Mouse (Mus musculus) megakaryocyte progenitor cell, adult 5-6 weeks (primary cell): ENCODE measurements around the gene Slc6a17. TPM values are rescaled to one million over a fixed set of nuclear protein-coding genes. Genes with fewer than 3 reads are reported as not detected.

ENCODE experiments used
- ATAC-seq: replicated peaks from 2 replicates; pipeline ENCODE4 v1.8.0; 2016; ENCODE audit warnings: mild to moderate bottlenecking, moderate TSS enrichment, inconsistent platforms; ENCODE audit not compliant: poor library complexity
- total RNA-seq, 2 experiments: library from RNA; stranded (forward) in 1 of 2; stranded (reverse) in 1 of 2; fragments of 157-497, 149-512 nt in 1 of 2; fragments of 200-1000 nt in 1 of 2; gene quantifications; 2 replicates each; pipeline versions ENCODE4 v1.2.3 to v1.2.4; 2015 to 2017

Gene Slc6a17
- total RNA-seq (2015) (not detected in 2 replicates), total RNA-seq (2017) (not detected in 2 replicates)

GRCm38 (mm10) chr3:107517631-107518108 is at the start of gene Slc6a17:
Slc6a17 (minus strand) TSS chr3:107518018.
- peak; percentile 54 for ATAC-seq

GRCm38 (mm10) chr3:107565331-107565730 is 47.5 kb upstream of the Slc6a17 start:
- no peak for ATAC-seq

- ATAC-seq, result no peak
These were observed 46.1 kb upstream of the Slc6a17 start for GRCm38 (mm10) chr3:107563880-107564279.

DNA sequence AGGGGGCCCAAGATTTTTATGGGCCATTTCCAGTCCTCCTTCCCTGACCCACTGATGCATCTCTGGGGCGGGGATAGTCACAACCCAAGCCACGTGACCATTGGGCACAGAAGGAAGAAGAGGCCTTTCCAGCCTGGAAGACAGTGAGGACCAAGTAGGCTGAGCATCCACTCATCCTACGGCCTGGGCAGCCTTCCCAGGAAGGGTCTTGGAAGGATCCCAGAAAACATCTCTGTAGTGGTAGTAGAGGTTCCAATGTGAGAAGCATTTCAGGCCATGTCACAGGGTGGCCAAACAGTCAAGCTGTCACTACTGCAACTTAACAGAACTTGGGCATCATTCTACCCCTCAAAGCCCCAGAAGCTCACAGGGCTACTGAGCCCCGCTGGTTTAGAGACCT is 44.8 kb upstream of the Slc6a17 start:
- no peak for ATAC-seq

- ATAC-seq, result no peak
These were observed 44.3 kb upstream of the Slc6a17 start for GRCm38 (mm10) chr3:107562104-107562503.

DNA sequence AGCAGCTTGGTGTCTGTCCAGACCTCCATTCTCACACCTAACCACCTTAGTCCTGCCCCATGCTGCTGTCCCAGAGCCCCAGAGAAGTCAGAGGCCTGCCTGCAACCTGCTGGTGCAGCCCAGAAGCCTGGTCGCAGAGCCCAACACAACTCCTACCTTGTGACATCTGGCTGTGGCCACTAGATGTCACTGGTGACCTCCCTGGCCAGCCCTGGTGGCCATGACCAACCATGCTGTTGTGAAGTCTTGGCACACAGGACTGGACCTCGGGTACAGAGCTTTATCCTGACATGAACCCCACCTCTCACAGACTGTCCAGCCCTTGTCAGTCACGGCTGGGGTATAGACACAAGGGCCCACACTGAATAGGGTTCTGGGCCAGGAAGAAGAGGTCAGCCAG is 41.4 kb upstream of the Slc6a17 start:
- ATAC-seq, result peak; percentile 97

GRCm38 (mm10) chr3:107558740-107559139 is 40.9 kb upstream of the Slc6a17 start:
- ATAC-seq, result no peak

- ATAC-seq, result no peak
These were observed 37.0 kb upstream of the Slc6a17 start, which contains the start of gene Ubl4b for GRCm38 (mm10) chr3:107554842-107555241. Ubl4b (minus strand) TSS chr3:107555073.

GRCm38 (mm10) chr3:107550409-107551049 is 32.7 kb upstream of the Slc6a17 start:
- ATAC-seq, result peak; percentile 65

GRCm38 (mm10) chr3:107546956-107547355 is 29.1 kb upstream of the Slc6a17 start:
- ATAC-seq, result no peak

- no peak for ATAC-seq
These were observed 28.0 kb upstream of the Slc6a17 start for GRCm38 (mm10) chr3:107545716-107546412.

GRCm38 (mm10) chr3:107545278-107545677 is 27.5 kb upstream of the Slc6a17 start:
- no peak for ATAC-seq

DNA sequence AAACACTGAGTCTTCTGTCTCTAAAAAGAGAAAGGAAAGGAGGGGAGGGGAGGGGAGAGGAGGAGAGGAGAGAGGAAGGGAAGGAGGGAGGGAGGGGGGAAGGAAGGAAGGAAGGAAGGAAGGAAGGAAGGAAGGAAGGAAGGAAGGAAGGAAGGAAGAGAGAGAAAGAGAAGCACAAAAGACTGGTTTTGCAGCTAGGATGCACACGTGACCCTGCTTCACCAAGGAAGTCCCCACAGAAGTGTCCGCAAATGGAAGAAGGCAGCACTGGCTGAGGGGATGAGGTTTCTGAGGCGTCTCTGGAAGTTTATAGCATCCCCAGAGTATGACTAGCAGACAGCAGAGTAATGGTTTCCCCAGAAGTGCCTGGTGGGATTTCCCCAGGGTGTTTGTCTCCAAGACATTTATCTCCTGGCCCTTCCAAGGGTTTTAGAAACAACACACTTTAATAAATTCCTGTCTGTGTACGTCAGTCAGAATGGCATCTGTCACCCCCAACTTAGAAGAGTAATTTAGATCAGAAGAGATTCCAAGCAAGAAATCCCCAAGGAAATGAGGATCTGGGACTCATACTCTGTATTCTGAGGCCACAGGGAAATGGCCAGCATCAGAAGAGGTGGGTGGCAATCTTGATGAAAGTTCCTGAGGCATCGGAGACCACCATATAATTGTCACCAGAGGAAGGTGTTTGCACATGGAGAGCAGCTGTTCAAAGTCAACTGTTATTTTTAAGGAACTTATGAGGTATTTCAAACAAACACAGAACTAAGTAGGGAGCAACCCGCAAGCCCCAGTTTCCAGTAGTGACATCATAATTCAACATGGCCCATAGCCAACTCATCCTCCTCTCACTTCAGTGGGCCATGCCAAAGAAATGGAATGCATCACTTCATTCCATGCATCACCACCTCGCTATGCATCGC is 25.6 kb upstream of the Slc6a17 start:
- no peak for ATAC-seq

DNA sequence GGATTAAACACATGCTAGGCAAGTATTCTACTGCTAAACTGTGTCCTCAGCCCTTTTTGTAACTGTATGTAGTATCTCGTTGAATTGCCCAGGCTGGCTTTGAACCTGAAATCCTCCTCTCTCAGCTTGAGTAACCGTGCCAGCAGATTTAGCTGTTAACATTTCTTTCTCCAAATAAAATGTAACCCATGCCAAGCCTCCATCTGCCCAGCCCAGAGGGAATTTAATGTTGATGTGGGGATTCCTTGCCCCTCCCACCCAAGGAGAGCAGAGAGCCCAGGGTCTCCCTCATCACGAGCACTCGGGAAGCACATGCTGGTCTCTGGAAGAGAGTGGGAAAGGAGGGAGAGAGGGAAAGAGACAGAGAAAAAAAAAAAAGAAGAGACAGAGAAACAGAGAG is 24.8 kb upstream of the Slc6a17 start:
- ATAC-seq, result no peak

DNA sequence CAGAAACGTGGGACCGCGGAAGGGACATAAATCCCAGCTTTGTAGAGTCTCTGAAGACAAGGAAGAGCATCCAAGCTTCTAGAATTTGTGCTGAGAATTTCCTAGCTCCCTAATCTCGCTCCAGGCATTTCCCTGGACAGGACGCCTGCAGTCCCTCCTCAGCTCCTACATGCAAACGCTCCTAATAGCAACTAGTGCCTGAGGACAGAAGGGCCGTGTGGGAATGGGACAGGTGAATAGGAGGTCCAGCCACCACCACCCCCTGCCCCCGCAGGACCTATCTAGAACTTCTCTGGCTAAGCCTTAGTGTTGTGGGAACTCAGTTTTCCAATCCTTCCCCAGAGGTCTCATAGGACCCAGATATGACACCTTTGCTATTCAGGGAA is 19.7 kb upstream of the Slc6a17 start:
- no peak for ATAC-seq

DNA sequence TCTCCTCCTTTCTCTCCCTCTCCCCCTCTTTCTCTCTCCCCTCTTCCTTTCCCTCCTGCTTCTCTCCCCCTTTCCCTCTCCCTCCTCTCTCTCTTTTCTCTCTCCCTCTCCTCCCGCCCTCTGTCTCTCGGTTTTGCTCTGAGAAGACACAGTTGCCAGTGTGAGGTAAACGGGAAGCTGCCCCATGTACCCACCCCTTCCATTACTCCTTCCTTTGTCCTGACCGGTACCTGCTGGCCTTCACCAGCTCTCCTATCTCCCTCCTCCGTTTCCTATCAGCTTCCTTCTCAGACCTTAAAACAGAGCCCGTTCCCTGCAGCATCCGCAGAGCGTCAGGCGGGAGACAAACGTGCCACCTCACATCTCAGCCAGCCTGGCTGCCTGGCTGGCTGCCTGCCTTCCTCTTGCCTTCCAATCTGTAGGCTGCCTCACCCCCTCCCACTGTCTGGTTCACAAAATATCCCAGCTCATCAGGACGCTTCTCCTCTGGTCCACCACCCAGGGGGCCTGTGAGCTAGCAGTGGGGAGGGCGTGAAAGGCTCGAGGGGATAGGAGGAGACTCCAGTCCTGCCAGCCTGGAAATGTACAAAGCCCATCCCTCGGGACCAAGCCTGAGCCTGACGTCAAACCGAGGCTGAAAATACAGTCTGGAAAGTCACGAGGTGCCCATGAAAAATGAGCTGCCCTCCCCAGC is 19.1 kb upstream of the Slc6a17 start:
- no peak for ATAC-seq

- ATAC-seq, result no peak
These were observed 17.1 kb upstream of the Slc6a17 start for GRCm38 (mm10) chr3:107534951-107535350.

DNA sequence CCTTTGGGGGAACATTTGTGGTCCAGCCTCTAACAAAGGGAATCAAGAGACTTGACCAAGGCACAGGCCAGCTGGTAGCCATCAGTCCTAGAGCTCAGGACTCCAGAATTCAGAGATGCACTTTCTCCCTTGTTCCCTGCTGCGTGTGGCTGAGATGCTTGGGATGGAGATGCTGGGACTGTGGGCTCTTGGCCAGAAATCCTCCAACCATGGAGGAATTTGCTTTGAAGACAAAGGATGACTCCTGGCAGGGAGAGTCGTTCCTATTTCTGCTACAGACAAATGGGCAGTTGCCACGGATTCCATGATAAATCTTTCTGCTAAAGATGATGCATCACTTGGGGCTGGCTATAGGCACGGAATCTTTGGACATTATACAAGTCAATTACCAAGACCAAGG is 15.7 kb upstream of the Slc6a17 start:
- ATAC-seq, result no peak

GRCm38 (mm10) chr3:107530581-107530980 is 12.8 kb upstream of the Slc6a17 start:
- ATAC-seq, result no peak

DNA sequence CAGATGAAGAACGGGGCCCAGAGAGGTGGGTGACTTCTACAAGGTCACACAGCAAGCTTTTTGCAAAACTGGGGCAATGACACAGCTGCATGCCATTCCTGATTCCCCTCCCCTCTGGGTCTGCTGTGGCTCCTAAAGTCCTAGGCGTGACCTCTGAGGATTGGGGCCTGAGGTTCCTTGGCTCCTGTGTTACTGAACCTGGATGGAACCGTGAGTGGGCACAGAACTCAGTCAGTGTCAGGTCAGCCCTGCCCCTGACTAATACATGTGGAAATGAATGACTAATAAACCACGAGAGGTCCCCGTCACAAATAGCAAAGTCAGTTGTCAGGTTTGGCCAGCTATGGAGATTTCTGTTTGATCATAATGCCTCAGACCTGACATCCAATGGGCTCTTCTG is 11.4 kb upstream of the Slc6a17 start:
- no peak for ATAC-seq
